Mouse (Mus musculus): ENCODE results near the gene Atox1.

DNA sequence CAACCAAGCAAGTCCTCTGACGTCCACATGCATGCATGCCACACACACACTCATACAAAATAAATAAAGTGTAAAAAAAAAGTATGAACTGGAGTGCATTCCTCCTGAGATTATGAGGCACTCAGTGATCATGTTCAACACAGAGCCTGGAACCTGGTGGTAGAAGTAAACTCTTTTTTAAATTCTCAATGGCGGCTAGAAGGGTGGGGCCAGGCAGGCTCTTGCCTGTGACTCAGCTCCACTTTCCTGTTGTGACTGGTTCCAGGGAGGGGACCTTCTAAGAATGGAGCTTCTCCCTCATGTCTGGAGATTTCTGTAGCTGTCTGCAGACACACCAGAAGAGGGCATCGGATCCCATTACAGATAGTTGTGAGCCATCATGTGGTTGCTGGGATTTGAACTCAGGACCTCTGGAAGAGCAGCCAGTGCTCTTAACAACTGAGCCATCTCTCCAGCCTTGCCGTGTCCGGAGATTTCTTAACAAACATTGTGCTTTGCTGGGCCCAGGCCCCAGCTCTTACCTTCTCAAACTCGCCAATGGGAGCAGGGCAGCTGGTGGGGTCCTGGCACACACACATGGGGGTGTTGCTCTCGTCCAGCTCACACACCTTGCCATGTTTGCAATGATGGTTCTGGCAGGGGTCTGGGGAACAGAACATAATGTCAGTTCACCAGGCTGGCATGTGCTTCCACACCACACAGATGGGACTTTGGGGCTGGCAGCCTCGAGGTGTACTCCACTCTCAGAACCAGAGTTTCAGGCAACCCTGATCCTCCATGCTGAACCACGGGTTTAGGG, 56.2 kb downstream of the Atox1 start:
- TF ChIP-seq CTCF (conservative IDR thresholded peaks at IDR 0.05; ENCODE audit: insufficient read depth, insufficient read length, low read depth, low read length) (no peak), POLR2A (IDR thresholded peaks at IDR 0.05; ENCODE audit: low read depth, low read length) (no peak)
